In genomic region chr13:106946594-106947540, GRCm38 (mm10) we compare ENCODE assay signal across 8 mouse cellular contexts. TPM values are rescaled to one million over a fixed set of nuclear protein-coding genes. Genes with fewer than 3 reads are reported as not detected.
DNase-seq lines count a peak whose midpoint lies in the region; ATAC-seq and TF ChIP-seq lines count a peak whose summit lies in the region.

TSS of gene Dimt1 (plus strand) at chr13:106947127.

- H3K9me3 ChIP-seq in kidney, embryonic 14.5 days (ENCODE audit: control insufficient read depth, low read length), result no peaks in the 10 kb centered on the region
- no peaks in the 10 kb centered on the region for H3K9me3 ChIP-seq in limb, embryonic 15.5 days

- WGBS in kidney, embryonic 14.5 days, result under 1% methylated on average over 68 of the region's 68 CpGs
- under 1% methylated on average over 68 of the region's 68 CpGs for WGBS in limb, embryonic 15.5 days

- H3K4me3 ChIP-seq in bone marrow macrophage, adult 2 months (ENCODE audit: insufficient read depth, low read length), result peak within 1 kb of the TSS; percentile 74
- peak within 1 kb of the TSS; percentile 79 for H3K4me3 ChIP-seq in embryonic fibroblast, embryonic 13.5 days (ENCODE audit: insufficient read depth, low read length)
- H3K4me3 ChIP-seq in kidney, embryonic 14.5 days (ENCODE audit: low read length), result peak within 1 kb of the TSS; percentile 85
- peak within 1 kb of the TSS; percentile 70 for H3K4me3 ChIP-seq in limb, embryonic 15.5 days

- H3K27me3 ChIP-seq in kidney, embryonic 14.5 days (ENCODE audit: control insufficient read depth, insufficient read depth, low read length), result no peaks in the 10 kb centered on the region
- no peaks in the 10 kb centered on the region for H3K27me3 ChIP-seq in limb, embryonic 15.5 days

- peak; percentile 99 for ATAC-seq in kidney, embryonic 14.5 days (ENCODE audit: low FRiP score, low TSS enrichment)
- ATAC-seq in limb, embryonic 15.5 days (ENCODE audit: insufficient number of reproducible peaks, low FRiP score, low TSS enrichment, low read depth), result peak; percentile 98

- TF ChIP-seq POLR2A in bone marrow macrophage, adult 2 months (IDR thresholded peaks at IDR 0.05; ENCODE audit: borderline replicate concordance, low read depth, low read length), result 0 out of 2 replicates have a peak, but pooled peaks have one; percentile 55
- peak; percentile 62 for TF ChIP-seq POLR2A in embryonic fibroblast, embryonic 13.5 days (IDR thresholded peaks at IDR 0.05; ENCODE audit: low read depth, low read length)

- no peak for TF ChIP-seq CTCF in bone marrow macrophage, adult 2 months (IDR thresholded peaks at IDR 0.05; ENCODE audit: low read depth, low read length)
- no peak for TF ChIP-seq CTCF in embryonic fibroblast, embryonic 13.5 days (IDR thresholded peaks at IDR 0.05; ENCODE audit: borderline replicate concordance, insufficient read depth, low read length)

- peak; percentile 95 for DNase-seq in A20 (ENCODE audit: low read depth, low spot score)
- peak; percentile 94 to 95 for DNase-seq in heart, adult 9 months (ENCODE audit: low spot score in 2 of 2)
- DNase-seq in monocyte, adult 2 months (ENCODE audit: low read depth in 1 of 2, low spot score in 2 of 2), result peak; percentile 89 to 90
- peak; percentile 94 for DNase-seq in spleen, postnatal 36 days (ENCODE audit: low spot score in 2 of 2)

- peaks cover 10% of the 10 kb centered on the region for H3K4me1 ChIP-seq in bone marrow macrophage, adult 2 months (ENCODE audit: control insufficient read depth, insufficient read depth, low read length)
- peaks cover 7% of the 10 kb centered on the region for H3K4me1 ChIP-seq in embryonic fibroblast, embryonic 13.5 days (ENCODE audit: control insufficient read depth, insufficient read depth, low read length)
- H3K4me1 ChIP-seq in kidney, embryonic 14.5 days (ENCODE audit: control insufficient read depth, insufficient read depth, low read length), result peaks cover 6% of the 10 kb centered on the region; the same call in 1 of the 2 replicates
- H3K4me1 ChIP-seq in limb, embryonic 15.5 days, result peaks cover 11% of the 10 kb centered on the region

- H3K4me2 ChIP-seq in kidney, embryonic 14.5 days (replicated peaks; ENCODE audit: low read depth, low read length), result peak within 1 kb of the TSS; percentile 73
- peak within 1 kb of the TSS; percentile 52 for H3K4me2 ChIP-seq in limb, embryonic 15.5 days

- peak within 1 kb of the TSS; percentile 90 for H3K9ac ChIP-seq in kidney, embryonic 14.5 days (ENCODE audit: low read depth, low read length)
- H3K9ac ChIP-seq in limb, embryonic 15.5 days, result peak within 1 kb of the TSS; percentile 93

- peak within 1 kb of the TSS; percentile 61 for H3K27ac ChIP-seq in bone marrow macrophage, adult 2 months (ENCODE audit: insufficient read depth, low read depth, low read length)
- H3K27ac ChIP-seq in embryonic fibroblast, embryonic 13.5 days (ENCODE audit: insufficient read depth, low read length), result peak within 1 kb of the TSS; percentile 42
- peak within 1 kb of the TSS; percentile 65; the same call in 1 of the 2 replicates for H3K27ac ChIP-seq in kidney, embryonic 14.5 days (ENCODE audit: low read depth, low read length)
- peak within 1 kb of the TSS; percentile 90 for H3K27ac ChIP-seq in limb, embryonic 15.5 days

- H3K36me3 ChIP-seq in kidney, embryonic 14.5 days (ENCODE audit: control insufficient read depth, insufficient read depth, low read length), result peaks cover 22% of the 10 kb centered on the region
- H3K36me3 ChIP-seq in limb, embryonic 15.5 days, result peaks cover 17% of the 10 kb centered on the region

RNA-seq across cellular contexts. Expression of gene Dimt1, which starts in this region (rescaled TPM):
- polyA plus RNA-seq in bone marrow macrophage, adult 2 months (2012; ENCODE audit: insufficient read depth, insufficient read length, missing spikeins), result 9.3 and 9.4 TPM in 2 replicates
- 25.4 and 29.2 TPM in 2 replicates for polyA plus RNA-seq in embryonic fibroblast, embryonic 13.5 days (2011; ENCODE audit: insufficient read length, low read depth, missing spikeins)
- polyA plus RNA-seq in kidney, embryonic 14.5 days (2014; fragmentation: Nextera tagmentation; extraction: Ambion mirVana), result 54.6 and 58.6 TPM in 2 replicates
- 43.2 and 46.2 TPM in 2 replicates for polyA plus RNA-seq in limb, embryonic 15.5 days (2015; fragmentation: Nextera tagmentation; extraction: Ambion mirVana)

Comparison
In these comparisons a context has a peak if more than half of its experiments do, and no peak if none do; other contexts are left out.
1. Peak in every context shown above with its lines: DNase-seq, ATAC-seq, H3K4me3 ChIP-seq and H3K27ac ChIP-seq.